Mouse (Mus musculus) bone marrow macrophage, adult 2 months (primary cell): ENCODE data around the gene Gm47985.
"Not testable (repeated sequence)": the region's sequence is repeated elsewhere in the genome, so short reads cannot be mapped to it uniquely, and the experiment has no call there.

Source experiments
- CTCF ChIP-seq: IDR thresholded peaks from 2 replicates; pipeline ENCODE4 v1.5.1; 2012; ENCODE audit warnings: low read depth, mild to moderate bottlenecking, low read length, moderate library complexity
- POLR2A ChIP-seq: IDR thresholded peaks from 2 replicates; pipeline ENCODE4 v1.6.1; 2012; ENCODE audit warnings: mild to moderate bottlenecking, low read depth, low read length, borderline replicate concordance

DNA sequence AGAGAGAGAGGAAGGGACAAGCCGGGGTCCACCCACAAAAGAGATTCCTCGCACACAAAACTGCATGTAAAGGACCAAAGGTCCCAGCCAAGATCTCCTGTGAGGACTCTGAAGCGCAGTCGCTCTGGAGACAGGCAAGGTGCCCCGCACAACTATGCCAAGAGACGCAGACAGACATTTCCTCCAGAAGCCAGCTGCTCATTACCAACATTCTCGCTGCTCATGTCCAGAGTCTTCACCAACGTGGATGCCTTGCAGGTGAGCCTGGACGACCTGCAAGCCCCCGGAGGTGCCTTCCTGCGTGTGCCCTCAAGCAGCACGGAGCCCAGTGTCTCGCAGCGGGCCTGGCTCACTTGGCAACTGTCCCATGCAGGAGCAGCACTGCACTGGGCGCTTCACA lies 10.4 kb downstream of the Gm47985 start:
- not testable (repeated sequence) for TF ChIP-seq CTCF, POLR2A
